Mouse (Mus musculus) kidney, adult 2 months (tissue): ENCODE data around the gene Ift88.

ENCODE experiments used
- CTCF ChIP-seq: fragments of 200-500 bp; conservative IDR thresholded peaks from 2 replicates; pipeline ENCODE4 v1.5.1; 2011; ENCODE audit warnings: low read depth, mild to moderate bottlenecking, control low read depth, low read length, moderate library complexity, mixed read lengths; ENCODE audit not compliant: insufficient read depth, insufficient read length
- POLR2A ChIP-seq: fragments of 200-500 bp; IDR thresholded peaks from one replicate; pipeline ENCODE4 v1.6.1; 2011; ENCODE audit warnings: low read depth, low read length, control low read depth

DNA sequence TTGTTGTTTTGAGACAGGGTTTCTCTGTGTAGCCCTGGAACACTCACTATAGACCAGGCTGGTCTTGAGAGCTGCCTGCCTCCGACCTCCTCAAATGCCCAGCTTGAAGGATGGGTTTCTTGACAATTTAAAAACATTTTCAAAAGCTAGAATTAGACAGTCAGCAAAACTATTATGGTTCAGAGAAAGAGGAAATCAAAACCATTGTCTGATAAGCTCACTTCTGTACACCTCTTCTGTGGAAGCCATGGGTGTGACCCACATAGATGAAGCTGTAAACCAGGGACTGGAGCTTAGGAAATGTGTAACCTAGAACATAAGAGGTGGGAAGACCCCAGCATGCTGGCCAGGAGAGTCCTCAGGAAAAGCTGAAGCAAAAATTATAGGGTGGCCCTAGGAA, 133.1 kb downstream of the Ift88 start:
- TF ChIP-seq POLR2A (no peak), CTCF (no peak)
